Mouse (Mus musculus) neural tube, embryonic 12.5 days (tissue): ENCODE data around the gene Fgfr2. TPM values are rescaled to one million over a fixed set of nuclear protein-coding genes. Genes with fewer than 3 reads are reported as not detected.
A peak's percentile ranks its signal among the peaks of the same experiment; 100 is the strongest.

ENCODE experiments used
- ATAC-seq: fragments of 200-750 bp; cut with Nextera tagmentation; 2 replicates; pipeline ENCODE4 v1.8.0; 2017; ENCODE audit warnings: low read depth, mild to moderate bottlenecking, moderate TSS enrichment, moderate library complexity; ENCODE audit not compliant: low FRiP score
- H3K27ac ChIP-seq: fragments of 300-500 bp; sonication (generic); 2 replicates; pipeline ENCODE4 v1.5.1; 2016
- H3K27me3 ChIP-seq: fragments of 300-500 bp; sonication (generic); replicated peaks from 2 replicates; pipeline ENCODE4 v1.6.1; 2016; ENCODE audit warnings: mild to moderate bottlenecking
- H3K36me3 ChIP-seq: fragments of 300-500 bp; sonication (generic); 2 replicates; pipeline ENCODE4 v1.6.1; 2016; ENCODE audit warnings: mild to moderate bottlenecking
- H3K4me1 ChIP-seq: fragments of 300-500 bp; sonication (generic); 2 replicates; pipeline ENCODE4 v1.6.1; 2016
- H3K4me2 ChIP-seq: fragments of 300-500 bp; sonication (generic); replicated peaks from 2 replicates; pipeline ENCODE4 v1.6.1; 2016; ENCODE audit warnings: mild to moderate bottlenecking
- H3K4me3 ChIP-seq: fragments of 300-500 bp; sonication (generic); 2 replicates; pipeline ENCODE4 v1.5.1; 2016
- H3K9ac ChIP-seq: fragments of 300-500 bp; sonication (generic); 2 replicates; pipeline ENCODE4 v1.6.1; 2016; ENCODE audit warnings: mild to moderate bottlenecking
- H3K9me3 ChIP-seq: fragments of 300-500 bp; sonication (generic); 2 replicates; pipeline ENCODE4 v1.6.1; 2016; ENCODE audit warnings: mild to moderate bottlenecking
- WGBS: fragments of 180-500 bp; shearing (Covaris S2); methylation state at CpG from one replicate; pipeline ENCODE4 v1.1.7; 2016; 5-methylcytosine and 5-hydroxymethylcytosine counted together
- polyA plus RNA-seq: library from polyadenylated mRNA; unstranded; fragments of >200 nt; fragmentation: Nextera tagmentation; extraction: Ambion mirVana; gene quantifications from 2 replicates; pipeline ENCODE4 v1.2.1, GENCODE M21; 2016

The Fgfr2 gene
- polyA plus RNA-seq, 1 experiment from 2014 or later: 65.0 TPM

DNA sequence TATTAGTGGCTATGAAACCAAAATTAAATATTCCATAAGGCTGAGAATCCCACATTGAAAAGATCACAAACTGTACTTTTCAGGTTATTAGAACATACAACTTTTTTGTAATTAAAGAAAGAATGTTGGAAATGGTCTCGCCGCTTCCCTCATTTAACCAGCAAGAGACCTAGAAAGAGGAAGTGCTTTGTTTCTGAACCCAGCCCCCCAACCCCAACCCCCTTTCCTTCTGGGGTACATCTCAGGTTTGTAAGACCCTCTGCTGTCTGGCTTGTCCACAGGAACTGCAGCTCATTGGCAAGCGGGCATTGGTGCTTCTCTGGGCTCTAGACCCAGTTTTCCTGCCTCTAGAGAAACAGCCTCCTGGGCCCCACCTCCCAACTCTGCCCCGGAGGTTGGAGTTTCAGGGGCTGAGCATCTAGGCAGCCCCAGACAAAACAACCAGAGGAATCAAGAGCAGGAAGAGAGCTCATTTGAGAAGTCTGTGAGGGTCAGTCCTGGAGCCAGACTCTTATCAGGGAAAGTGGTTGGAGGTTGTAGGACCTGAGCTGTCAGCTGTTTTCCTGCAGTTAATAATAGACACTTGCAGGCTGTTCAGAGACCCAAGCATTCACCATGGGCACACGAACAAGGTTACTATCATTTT lies 2174.5 kb downstream of the Fgfr2 start:
- Histone ChIP-seq H3K36me3 (no peaks in the 10 kb centered on the region), H3K27ac (no peak overlapping the region), H3K4me3 (no peak overlapping the region), H3K9me3 (no peaks in the 10 kb centered on the region), H3K4me1 (0 out of 2 replicates have a peak, but pooled peaks cover 3% of the 10 kb centered on the region), H3K4me2 (no peak overlapping the region), H3K27me3 (no peaks in the 10 kb centered on the region), H3K9ac (no peak overlapping the region)
- 75% methylated on average over 5 of the region's 5 CpGs for WGBS
- ATAC-seq: no peak

DNA sequence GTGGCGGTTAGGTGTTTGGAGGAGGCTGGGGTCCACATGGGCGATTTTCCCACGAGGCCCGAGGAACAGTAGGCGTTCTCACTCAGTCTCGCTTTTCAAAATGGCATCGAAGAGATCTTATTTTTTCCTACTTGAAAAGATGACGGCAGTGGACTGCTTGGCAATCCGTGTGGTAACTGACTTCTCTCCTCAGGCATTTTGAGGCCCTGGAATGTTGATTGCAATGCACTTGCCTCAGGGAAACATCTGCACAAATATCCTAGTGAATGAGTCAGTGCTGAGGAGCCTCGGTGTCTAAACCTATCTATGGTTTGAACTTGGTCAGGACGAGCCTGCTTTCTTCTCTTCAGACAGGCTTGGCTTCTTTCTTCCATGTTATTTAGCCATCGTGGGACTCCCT lies 2176.8 kb downstream of the Fgfr2 start:
- Histone ChIP-seq H3K27me3 (no peaks in the 10 kb centered on the region), H3K27ac (no peak overlapping the region), H3K9me3 (no peaks in the 10 kb centered on the region), H3K4me3 (no peak overlapping the region), H3K4me2 (no peak overlapping the region), H3K36me3 (no peaks in the 10 kb centered on the region), H3K9ac (no peak overlapping the region), H3K4me1 (0 out of 2 replicates have a peak, but pooled peaks cover 3% of the 10 kb centered on the region)
- 87% methylated on average over 12 of the region's 12 CpGs for WGBS
- ATAC-seq: no peak

- ATAC-seq: no peak
- H3K9me3 ChIP-seq: no peaks in the 10 kb centered on the region
- H3K27me3 ChIP-seq: no peaks in the 10 kb centered on the region
- 86% methylated on average over 3 of the region's 3 CpGs for WGBS
- H3K4me3 ChIP-seq: no peak overlapping the region
- H3K4me2 ChIP-seq: no peak overlapping the region
- H3K9ac ChIP-seq: no peak overlapping the region
- no peak overlapping the region for H3K27ac ChIP-seq
- no peaks in the 10 kb centered on the region for H3K36me3 ChIP-seq
- H3K4me1 ChIP-seq: 0 out of 2 replicates have a peak, but pooled peaks cover 3% of the 10 kb centered on the region
Observed at GRCm38 (mm10) chr7:130945730-130946129, 2177.4 kb downstream of the Fgfr2 start.

DNA sequence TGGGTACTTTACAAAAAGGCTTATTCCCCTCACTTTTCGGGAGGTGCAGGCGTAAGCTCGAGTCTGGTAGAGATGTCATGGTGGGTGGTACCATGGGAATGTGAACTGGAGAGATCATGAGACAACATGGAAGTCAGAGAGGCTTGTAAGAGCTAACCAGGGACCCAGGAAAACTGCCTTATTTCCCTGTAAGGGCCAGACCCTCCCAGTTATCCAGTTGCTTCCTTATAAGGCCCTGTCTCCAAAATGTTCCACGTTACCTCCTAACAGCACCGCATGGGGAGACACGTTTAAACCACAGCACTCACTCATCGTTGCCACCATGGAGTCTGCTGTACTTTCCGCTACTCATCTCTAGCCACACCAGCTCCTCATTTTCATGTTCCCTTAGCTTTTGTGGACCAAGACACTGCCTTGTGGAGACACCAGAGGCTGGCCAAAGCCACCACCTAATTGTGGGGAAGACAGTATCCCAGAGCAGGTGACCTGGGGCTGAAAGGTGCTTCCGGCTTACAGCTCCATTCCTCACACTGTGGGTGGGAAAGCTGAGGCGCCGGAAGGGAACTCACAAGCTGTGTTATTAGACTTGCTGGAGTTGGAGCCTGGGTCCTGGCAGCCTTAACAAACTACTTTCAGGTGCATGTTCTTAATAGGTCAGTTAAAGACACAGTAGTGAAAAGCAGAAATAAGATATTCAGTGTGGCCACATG lies 2178.2 kb downstream of the Fgfr2 start:
- Histone ChIP-seq H3K27ac (no peak overlapping the region), H3K9me3 (no peaks in the 10 kb centered on the region), H3K9ac (no peak overlapping the region), H3K27me3 (peaks cover 3% of the 10 kb centered on the region; the same call in 1 of the 2 replicates), H3K4me2 (no peak overlapping the region), H3K4me3 (no peak overlapping the region), H3K4me1 (0 out of 2 replicates have a peak, but pooled peaks cover 3% of the 10 kb centered on the region), H3K36me3 (no peaks in the 10 kb centered on the region)
- 91% methylated on average over 11 of the region's 11 CpGs for WGBS
- ATAC-seq: no peak

DNA sequence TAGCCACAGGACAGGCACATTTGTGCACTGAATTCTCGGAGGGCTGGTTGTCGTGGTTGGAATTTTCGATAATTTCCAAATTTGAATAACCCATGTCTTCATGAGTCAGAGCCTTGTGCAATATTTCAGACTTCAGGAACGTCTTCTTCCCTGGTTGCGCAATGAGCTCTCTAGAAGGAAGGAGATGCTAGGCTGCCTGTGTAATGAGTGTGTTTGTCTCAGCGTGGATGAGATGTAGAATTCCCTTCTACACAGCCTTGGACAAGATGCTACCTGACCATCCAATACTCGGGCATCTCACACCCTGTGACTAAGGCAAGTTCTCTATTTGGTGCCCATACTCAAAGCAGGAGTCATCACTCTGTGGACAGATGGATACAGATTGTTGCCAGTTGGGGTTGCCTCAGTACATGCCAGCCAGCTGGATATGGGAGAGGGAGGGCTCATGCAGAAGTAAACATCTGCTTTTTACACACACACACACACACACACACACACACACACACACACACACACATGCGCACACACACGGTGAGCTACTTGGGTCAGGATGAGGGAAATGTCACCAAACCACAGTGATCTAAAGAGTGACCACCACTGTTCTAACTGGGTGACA lies 2179.8 kb downstream of the Fgfr2 start:
- Histone ChIP-seq H3K9ac (no peak overlapping the region), H3K4me1 (no peaks in the 10 kb centered on the region), H3K36me3 (no peaks in the 10 kb centered on the region), H3K4me3 (no peak overlapping the region), H3K9me3 (no peaks in the 10 kb centered on the region), H3K4me2 (no peak overlapping the region), H3K27ac (no peak overlapping the region), H3K27me3 (peaks cover 9% of the 10 kb centered on the region)
- no peak for ATAC-seq
- WGBS: 91% methylated on average over 9 of the region's 9 CpGs

GRCm38 (mm10) chr7:130940733-130941132 lies 2182.4 kb downstream of the Fgfr2 start:
- Histone ChIP-seq H3K9me3 (no peaks in the 10 kb centered on the region), H3K4me3 (no peak overlapping the region), H3K4me2 (no peak overlapping the region), H3K27me3 (peaks cover 36% of the 10 kb centered on the region), H3K4me1 (peaks cover 11% of the 10 kb centered on the region), H3K9ac (no peak overlapping the region), H3K27ac (no peak overlapping the region), H3K36me3 (no peaks in the 10 kb centered on the region)
- 85% methylated on average over 8 of the region's 8 CpGs for WGBS
- no peak for ATAC-seq

DNA sequence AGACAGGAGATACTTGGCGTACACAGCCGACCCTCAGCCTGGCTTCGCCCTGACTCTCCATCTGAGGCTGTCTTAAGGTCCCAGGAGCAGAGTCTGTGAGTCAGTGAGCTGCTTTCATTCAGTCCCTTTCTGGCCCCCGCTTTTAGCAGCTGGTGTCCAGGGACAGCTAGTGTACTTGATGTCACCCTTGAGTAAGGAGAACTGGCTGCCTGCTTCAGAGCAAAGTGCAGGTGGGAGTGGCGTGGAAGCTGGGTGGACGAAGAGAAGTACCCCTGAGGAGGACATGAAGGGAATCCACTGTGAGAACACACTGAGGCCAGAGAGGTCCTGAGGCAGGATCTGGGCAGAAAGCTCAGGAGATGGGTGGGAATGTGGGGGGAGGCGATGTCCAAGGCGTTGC lies 2184.3 kb downstream of the Fgfr2 start:
- peaks cover 16% of the 10 kb centered on the region for H3K4me1 ChIP-seq
- no peak overlapping the region for H3K4me2 ChIP-seq
- no peak overlapping the region for H3K27ac ChIP-seq
- 89% methylated on average over 8 of the region's 8 CpGs for WGBS
- H3K4me3 ChIP-seq: no peak overlapping the region
- peaks cover 54% of the 10 kb centered on the region for H3K27me3 ChIP-seq
- ATAC-seq: no peak
- no peaks in the 10 kb centered on the region for H3K36me3 ChIP-seq
- H3K9me3 ChIP-seq: no peaks in the 10 kb centered on the region
- H3K9ac ChIP-seq: no peak overlapping the region

GRCm38 (mm10) chr7:130938005-130938404 lies 2185.1 kb downstream of the Fgfr2 start:
- 77% methylated on average over 4 of the region's 4 CpGs for WGBS
- no peak overlapping the region for H3K4me2 ChIP-seq
- no peak overlapping the region for H3K4me3 ChIP-seq
- no peak for ATAC-seq
- H3K27me3 ChIP-seq: peaks cover 62% of the 10 kb centered on the region
- H3K4me1 ChIP-seq: peaks cover 16% of the 10 kb centered on the region
- no peak overlapping the region for H3K27ac ChIP-seq
- no peaks in the 10 kb centered on the region for H3K36me3 ChIP-seq
- no peak overlapping the region for H3K9ac ChIP-seq
- H3K9me3 ChIP-seq: no peaks in the 10 kb centered on the region

DNA sequence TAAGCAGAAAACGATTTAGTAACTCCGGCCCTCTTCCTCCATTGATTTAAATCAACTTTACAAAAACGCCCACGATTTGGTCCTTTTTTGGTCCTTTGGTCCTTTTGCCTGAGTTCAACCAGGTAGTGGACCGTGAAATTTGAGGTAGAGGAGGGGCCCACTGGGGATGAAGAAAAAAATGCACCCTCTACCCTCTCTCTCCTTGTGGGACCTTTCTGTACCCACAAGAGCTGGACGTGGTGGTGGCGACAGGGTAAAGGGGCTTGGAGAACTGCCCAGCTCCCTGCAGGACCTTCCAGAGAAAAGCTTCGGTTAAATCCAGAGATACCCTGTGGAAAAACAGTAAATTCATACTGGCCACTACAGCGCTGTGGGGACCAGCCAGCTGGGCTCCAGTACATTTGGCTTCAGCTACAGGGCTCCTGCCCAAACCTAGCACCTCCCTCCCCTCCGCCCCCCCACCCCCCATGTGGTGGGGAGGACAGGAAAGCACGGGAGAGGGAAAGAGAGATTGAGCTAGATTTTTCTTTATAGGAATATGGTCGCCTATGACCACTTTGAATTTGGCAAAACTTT lies 2185.8 kb downstream of the Fgfr2 start:
- Histone ChIP-seq H3K36me3 (no peaks in the 10 kb centered on the region), H3K4me3 (no peak overlapping the region), H3K4me1 (peaks cover 16% of the 10 kb centered on the region), H3K9me3 (no peaks in the 10 kb centered on the region), H3K4me2 (0 out of 2 replicates have a peak overlapping the region, but pooled peaks have one; percentile 79), H3K27me3 (peaks cover 67% of the 10 kb centered on the region), H3K27ac (no peak overlapping the region), H3K9ac (no peak overlapping the region)
- WGBS: 29% methylated on average over 12 of the region's 12 CpGs
- no peak for ATAC-seq

- Histone ChIP-seq H3K9ac (peak overlapping the region; percentile 54), H3K4me3 (peak overlapping the region; percentile 44), H3K9me3 (no peaks in the 10 kb centered on the region), H3K4me1 (peaks cover 16% of the 10 kb centered on the region), H3K36me3 (no peaks in the 10 kb centered on the region), H3K27me3 (peaks cover 67% of the 10 kb centered on the region), H3K4me2 (peak overlapping the region; percentile 79), H3K27ac (no peak overlapping the region)
- peak; percentile 48; the same call in 1 of the 2 replicates for ATAC-seq
- under 1% methylated on average over 49 of the region's 49 CpGs for WGBS
Observed at GRCm38 (mm10) chr7:130936472-130936951, 2186.6 kb downstream of the Fgfr2 start.

GRCm38 (mm10) chr7:130935793-130936471 lies 2187.2 kb downstream of the Fgfr2 start, which contains the start of gene Htra1:
Gene Htra1 (plus strand): TSS chr7:130936111.
- H3K27me3 ChIP-seq: peaks cover 67% of the 10 kb centered on the region
- under 1% methylated on average over 70 of the region's 70 CpGs for WGBS
- no peaks in the 10 kb centered on the region for H3K9me3 ChIP-seq
- H3K4me2 ChIP-seq: peak within 1 kb of the TSS; percentile 79
- H3K9ac ChIP-seq: peak within 1 kb of the TSS; percentile 54
- no peak within 1 kb of the TSS for H3K27ac ChIP-seq
- ATAC-seq: peak; percentile 79
- H3K4me3 ChIP-seq: peak within 1 kb of the TSS; percentile 44
- H3K36me3 ChIP-seq: no peaks in the 10 kb centered on the region
- H3K4me1 ChIP-seq: peaks cover 16% of the 10 kb centered on the region
